Mouse (Mus musculus) embryonic fibroblast, embryonic 13.5 days (primary cell): ENCODE data around the gene Psma2. TPM values are rescaled to one million over a fixed set of nuclear protein-coding genes. Genes with fewer than 3 reads are reported as not detected.

ENCODE experiments used
- H3K27ac ChIP-seq: 2 replicates; pipeline ENCODE4 v1.5.1; 2012; ENCODE audit warnings: low read length, control low read depth, inconsistent platforms; ENCODE audit not compliant: insufficient read depth
- H3K4me1 ChIP-seq: 2 replicates; pipeline ENCODE4 v1.6.1; 2011; ENCODE audit warnings: low read length; ENCODE audit not compliant: control insufficient read depth, insufficient read depth
- H3K4me3 ChIP-seq: 2 replicates; pipeline ENCODE4 v1.5.1; 2011; ENCODE audit warnings: mild to moderate bottlenecking, control low read depth, low read length; ENCODE audit not compliant: insufficient read depth
- CTCF ChIP-seq: IDR thresholded peaks from 2 replicates; pipeline ENCODE4 v1.5.1; 2011; ENCODE audit warnings: mild to moderate bottlenecking, control low read depth, low read length, moderate library complexity, borderline replicate concordance; ENCODE audit not compliant: insufficient read depth
- POLR2A ChIP-seq: IDR thresholded peaks from 2 replicates; pipeline ENCODE4 v1.6.1; 2011; ENCODE audit warnings: low read depth, mild to moderate bottlenecking, control low read depth, low read length, moderate library complexity
- polyA plus RNA-seq: library from polyadenylated mRNA; stranded (reverse); fragments of >200 nt; gene quantifications from 2 replicates; pipeline ENCODE4 v1.2.4, GENCODE M21; 2011; ENCODE audit warnings: low read depth; ENCODE audit not compliant: missing spikeins, insufficient read length

The Psma2 gene
- polyA plus RNA-seq, 1 experiment = 98.4 TPM

DNA sequence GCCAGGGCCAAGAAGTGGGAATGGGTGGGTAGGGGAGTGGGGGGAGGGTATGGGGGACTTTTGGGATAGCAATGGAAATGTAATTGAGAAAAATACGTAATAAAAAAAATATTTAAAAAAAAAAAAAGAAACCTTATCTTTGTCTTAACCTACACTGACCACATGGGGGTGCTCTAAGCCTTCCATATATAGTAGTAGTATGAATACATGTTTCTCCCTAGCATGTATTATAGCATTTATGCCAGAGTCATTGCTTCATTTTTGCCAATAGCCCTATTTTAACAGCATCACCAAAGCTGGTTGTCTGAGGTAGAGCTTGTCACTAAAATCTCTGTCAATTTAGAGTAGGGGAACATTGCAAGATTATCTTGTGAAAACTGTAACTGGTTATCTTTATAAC, 36.3 kb downstream of the Psma2 start:
- H3K4me1 ChIP-seq = no peaks in the 10 kb centered on the region
- H3K27ac ChIP-seq = no peak overlapping the region
- no peak overlapping the region for H3K4me3 ChIP-seq
- TF ChIP-seq CTCF (no peak), POLR2A (no peak)

GRCm38 (mm10) chr13:14667107-14667506, 54.1 kb downstream of the Psma2 start:
- Histone ChIP-seq H3K4me1 (no peaks in the 10 kb centered on the region), H3K4me3 (no peak overlapping the region), H3K27ac (no peak overlapping the region)
- TF ChIP-seq CTCF = no peak
- TF ChIP-seq POLR2A = no peak

GRCm38 (mm10) chr13:14670342-14670741, 57.3 kb downstream of the Psma2 start:
- no peaks in the 10 kb centered on the region for H3K4me1 ChIP-seq
- TF ChIP-seq CTCF = no peak
- TF ChIP-seq POLR2A = no peak
- H3K27ac ChIP-seq = no peak overlapping the region
- no peak overlapping the region for H3K4me3 ChIP-seq

- no peak overlapping the region for H3K27ac ChIP-seq
- no peaks in the 10 kb centered on the region for H3K4me1 ChIP-seq
- H3K4me3 ChIP-seq = no peak overlapping the region
- no peak for TF ChIP-seq POLR2A
- no peak for TF ChIP-seq CTCF
Observed at GRCm38 (mm10) chr13:14688955-14689354, 75.9 kb downstream of the Psma2 start.

- Histone ChIP-seq H3K4me1 (no peaks in the 10 kb centered on the region), H3K27ac (no peak overlapping the region), H3K4me3 (no peak overlapping the region)
- TF ChIP-seq POLR2A = no peak
- no peak for TF ChIP-seq CTCF
Observed at GRCm38 (mm10) chr13:14716801-14717200, 103.8 kb downstream of the Psma2 start.

DNA sequence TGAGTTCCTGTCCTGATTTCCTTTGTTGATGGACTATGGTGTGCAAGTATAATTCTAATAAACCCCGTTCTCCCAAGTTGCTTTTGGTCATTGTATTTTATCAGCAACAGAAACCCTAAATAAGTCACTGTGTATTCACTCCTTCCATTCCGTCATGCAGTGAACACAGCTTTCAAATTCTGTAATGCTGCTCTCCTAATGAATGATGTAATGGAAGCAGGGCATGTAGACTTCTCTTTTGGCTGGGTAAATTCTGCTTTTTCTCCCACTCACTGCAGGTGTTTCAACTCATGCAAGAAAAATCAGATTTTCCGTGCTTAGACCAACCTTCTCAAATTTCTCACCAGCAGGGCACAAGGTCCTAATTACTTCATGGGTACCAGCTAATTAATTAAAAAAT, 104.7 kb downstream of the Psma2 start:
- Histone ChIP-seq H3K4me1 (no peaks in the 10 kb centered on the region), H3K27ac (no peak overlapping the region), H3K4me3 (no peak overlapping the region)
- TF ChIP-seq POLR2A (no peak), CTCF (no peak)

Other genes starting within 250 kb of the Psma2 start
- 1.5 and 3.0 TPM in 2 replicates for gene Hecw1, start 90.0 kb upstream of the Psma2 start, polyA plus RNA-seq
- gene Mrpl32, start 75 bp upstream of the Psma2 start, polyA plus RNA-seq = 55.8 and 60.3 TPM in 2 replicates
- gene AW209491, start 16.9 kb downstream of the Psma2 start, polyA plus RNA-seq = 16.9 and 18.3 TPM in 2 replicates